Mouse (Mus musculus) olfactory bulb, adult 2 months (tissue): ENCODE data around the gene Tulp1. TPM values are rescaled to one million over a fixed set of nuclear protein-coding genes. Genes with fewer than 3 reads are reported as not detected.

Experiments
- H3K27ac ChIP-seq: fragments of 200-500 bp; 2 replicates; pipeline ENCODE4 v1.5.1; 2012; ENCODE audit warnings: low read depth, low read length; ENCODE audit not compliant: insufficient read depth
- H3K4me1 ChIP-seq: fragments of 200-500 bp; 2 replicates; pipeline ENCODE4 v1.6.1; 2012; ENCODE audit warnings: low read length; ENCODE audit not compliant: control insufficient read depth, insufficient read depth
- H3K4me3 ChIP-seq: fragments of 200-500 bp; 2 replicates; pipeline ENCODE4 v1.5.1; 2012; ENCODE audit warnings: mild to moderate bottlenecking, low read depth, low read length, moderate library complexity; ENCODE audit not compliant: insufficient read depth
- CTCF ChIP-seq: fragments of 200-500 bp; IDR thresholded peaks from 2 replicates; pipeline ENCODE4 v1.5.1; 2012; ENCODE audit warnings: low read depth, mild to moderate bottlenecking, low read length, moderate library complexity; ENCODE audit not compliant: insufficient read depth
- POLR2A ChIP-seq: fragments of 200-500 bp; IDR thresholded peaks from 2 replicates; pipeline ENCODE4 v1.6.1; 2012; ENCODE audit warnings: mild to moderate bottlenecking, low read depth, low read length, moderate library complexity; ENCODE audit not compliant: insufficient read depth
- WGBS: fragments of 180-500 bp; shearing (Covaris S2); methylation state at CpG from one replicate; pipeline ENCODE4 v1.1.7; 2018; 5-methylcytosine and 5-hydroxymethylcytosine counted together
- polyA plus RNA-seq: library from polyadenylated mRNA; stranded (reverse); fragments of >200 nt; gene quantifications from 2 replicates; pipeline ENCODE4 v1.2.4, GENCODE M21; 2012; ENCODE audit warnings: low replicate concordance; ENCODE audit not compliant: missing spikeins, insufficient read depth, insufficient read length

The Tulp1 gene
- polyA plus RNA-seq, 1 experiment = not detected

GRCm38 (mm10) chr17:28345882-28346281, 19.1 kb downstream of the Tulp1 start:
- 46% methylated on average over 10 of the region's 10 CpGs for WGBS
- H3K4me1 ChIP-seq = peaks cover 8% of the 10 kb centered on the region
- no peak overlapping the region for H3K4me3 ChIP-seq
- H3K27ac ChIP-seq = no peak overlapping the region
- no peak for TF ChIP-seq POLR2A

- H3K4me3 ChIP-seq = no peak overlapping the region
- WGBS = 42% methylated on average over 8 of the region's 8 CpGs
- no peak for TF ChIP-seq CTCF
- TF ChIP-seq POLR2A = no peak
- no peak overlapping the region for H3K27ac ChIP-seq
- H3K4me1 ChIP-seq = peaks cover 11% of the 10 kb centered on the region
These were observed 19.7 kb downstream of the Tulp1 start for GRCm38 (mm10) chr17:28345271-28345721.

GRCm38 (mm10) chr17:28344670-28345069, 20.4 kb downstream of the Tulp1 start:
- Histone ChIP-seq H3K4me1 (peaks cover 11% of the 10 kb centered on the region), H3K4me3 (no peak overlapping the region), H3K27ac (no peak overlapping the region)
- TF ChIP-seq CTCF (no peak), POLR2A (no peak)
- 93% methylated on average over 3 of the region's 3 CpGs for WGBS

GRCm38 (mm10) chr17:28344050-28344607, 20.9 kb downstream of the Tulp1 start:
- WGBS = 52% methylated on average over 4 of the region's 4 CpGs
- Histone ChIP-seq H3K27ac (no peak overlapping the region), H3K4me3 (no peak overlapping the region), H3K4me1 (peaks cover 11% of the 10 kb centered on the region)
- TF ChIP-seq POLR2A = no peak
- TF ChIP-seq CTCF = no peak

- H3K27ac ChIP-seq = no peak overlapping the region
- WGBS = 18% methylated on average over 26 of the region's 26 CpGs
- TF ChIP-seq POLR2A (no peak), CTCF (no peak)
- peaks cover 14% of the 10 kb centered on the region for H3K4me1 ChIP-seq
- no peak overlapping the region for H3K4me3 ChIP-seq
These were observed 23.9 kb downstream of the Tulp1 start for GRCm38 (mm10) chr17:28341091-28341490.

GRCm38 (mm10) chr17:28340578-28340977, 24.4 kb downstream of the Tulp1 start:
- Histone ChIP-seq H3K4me1 (peaks cover 14% of the 10 kb centered on the region), H3K4me3 (no peak overlapping the region), H3K27ac (no peak overlapping the region)
- WGBS = 60% methylated on average over 7 of the region's 7 CpGs
- TF ChIP-seq CTCF (no peak), POLR2A (no peak)

- Histone ChIP-seq H3K27ac (no peak overlapping the region), H3K4me3 (no peak overlapping the region), H3K4me1 (peaks cover 25% of the 10 kb centered on the region)
- TF ChIP-seq POLR2A (no peak), CTCF (no peak)
- 91% methylated on average over 7 of the region's 7 CpGs for WGBS
These were observed 27.5 kb downstream of the Tulp1 start for GRCm38 (mm10) chr17:28337547-28337946.

GRCm38 (mm10) chr17:28335267-28335666, 29.8 kb downstream of the Tulp1 start:
- H3K27ac ChIP-seq = no peak overlapping the region
- 79% methylated on average over 10 of the region's 10 CpGs for WGBS
- peaks cover 14% of the 10 kb centered on the region for H3K4me1 ChIP-seq
- no peak for TF ChIP-seq CTCF
- TF ChIP-seq POLR2A = no peak
- no peak overlapping the region for H3K4me3 ChIP-seq

- no peak overlapping the region for H3K4me3 ChIP-seq
- WGBS = 77% methylated on average over 31 of the region's 31 CpGs
- TF ChIP-seq CTCF (no peak), POLR2A (no peak)
These were observed 32.0 kb downstream of the Tulp1 start for GRCm38 (mm10) chr17:28332915-28333546.

More at GRCm38 (mm10) chr17:28332915-28333546, 32.0 kb downstream of the Tulp1 start:
- no peak overlapping the region for H3K27ac ChIP-seq
- peaks cover 21% of the 10 kb centered on the region for H3K4me1 ChIP-seq
